Mouse (Mus musculus) kidney, embryonic 16.5 days (tissue): ENCODE measurements around the gene Dnm2. TPM values are rescaled to one million over a fixed set of nuclear protein-coding genes. Genes with fewer than 3 reads are reported as not detected.

Experiments
- ATAC-seq: fragments of 200-750 bp; cut with Nextera tagmentation; 2 replicates; pipeline ENCODE4 v1.8.0; 2017; ENCODE audit warnings: moderate TSS enrichment; ENCODE audit not compliant: low FRiP score, low TSS enrichment
- H3K27ac ChIP-seq: fragments of 300-500 bp; sonication (generic); 2 replicates; pipeline ENCODE4 v1.5.1; 2014; ENCODE audit warnings: low read length
- H3K27me3 ChIP-seq: fragments of 300-500 bp; sonication (generic); 2 replicates; pipeline ENCODE4 v1.6.1; 2014; ENCODE audit warnings: low read length, control low read depth, mixed read lengths; ENCODE audit not compliant: insufficient read depth
- H3K36me3 ChIP-seq: fragments of 300-500 bp; sonication (generic); 2 replicates; pipeline ENCODE4 v1.6.1; 2014; ENCODE audit warnings: low read length, control low read depth, mixed read lengths; ENCODE audit not compliant: insufficient read depth
- H3K4me1 ChIP-seq: fragments of 300-500 bp; sonication (generic); 2 replicates; pipeline ENCODE4 v1.6.1; 2014; ENCODE audit warnings: low read length, control low read depth, mixed read lengths; ENCODE audit not compliant: insufficient read depth
- H3K4me2 ChIP-seq: fragments of 300-500 bp; sonication (generic); replicated peaks from 2 replicates; pipeline ENCODE4 v1.6.1; 2014; ENCODE audit warnings: low read depth, low read length
- H3K4me3 ChIP-seq: fragments of 300-500 bp; sonication (generic); 2 replicates; pipeline ENCODE4 v1.5.1; 2014; ENCODE audit warnings: mild to moderate bottlenecking, low read length
- H3K9ac ChIP-seq: fragments of 300-500 bp; sonication (generic); replicated peaks from 2 replicates; pipeline ENCODE4 v1.6.1; 2014; ENCODE audit warnings: low read length
- H3K9me3 ChIP-seq: fragments of 300-500 bp; sonication (generic); 2 replicates; pipeline ENCODE4 v1.6.1; 2016; ENCODE audit warnings: low read length, control low read depth
- WGBS: fragments of 180-500 bp; shearing (Covaris S2); extraction: QIAGEN DNeasy Blood & Tissue Kit; methylation state at CpG from one replicate; pipeline ENCODE4 v1.1.7; 2014; 5-methylcytosine and 5-hydroxymethylcytosine counted together
- polyA plus RNA-seq: library from polyadenylated mRNA; unstranded; fragments of >200 nt; fragmentation: Nextera tagmentation; extraction: Ambion mirVana; gene quantifications from 2 replicates; pipeline ENCODE4 v1.2.1, GENCODE M21; 2015

Dnm2 gene
- polyA plus RNA-seq, 1 experiment from 2014 or later = 85.7 TPM

GRCm38 (mm10) chr9:21493907-21494306, 69.2 kb downstream of the Dnm2 start:
- H3K27ac ChIP-seq = no peak overlapping the region
- H3K27me3 ChIP-seq = no peaks in the 10 kb centered on the region
- H3K4me3 ChIP-seq = no peak overlapping the region
- H3K4me1 ChIP-seq = 0 out of 2 replicates have a peak, but pooled peaks cover 3% of the 10 kb centered on the region
- 61% methylated on average over 2 of the region's 2 CpGs for WGBS
- ATAC-seq = no peak
- no peak overlapping the region for H3K9ac ChIP-seq
- no peaks in the 10 kb centered on the region for H3K9me3 ChIP-seq
- H3K4me2 ChIP-seq = no peak overlapping the region
- H3K36me3 ChIP-seq = peaks cover 15% of the 10 kb centered on the region; the same call in 1 of the 2 replicates

GRCm38 (mm10) chr9:21494726-21495125, 70.0 kb downstream of the Dnm2 start:
- H3K36me3 ChIP-seq = peaks cover 22% of the 10 kb centered on the region
- H3K9ac ChIP-seq = no peak overlapping the region
- whole genome bisulfite sequencing = 73% methylated on average over 9 of the region's 9 CpGs
- 0 out of 2 replicates have a peak, but pooled peaks cover 3% of the 10 kb centered on the region for H3K4me1 ChIP-seq
- H3K9me3 ChIP-seq = no peaks in the 10 kb centered on the region
- H3K27ac ChIP-seq = no peak overlapping the region
- no peak for ATAC-seq
- no peak overlapping the region for H3K4me2 ChIP-seq
- no peaks in the 10 kb centered on the region for H3K27me3 ChIP-seq
- no peak overlapping the region for H3K4me3 ChIP-seq

- Histone ChIP-seq H3K36me3 (peaks cover 24% of the 10 kb centered on the region), H3K9ac (no peak overlapping the region), H3K4me2 (no peak overlapping the region), H3K4me1 (0 out of 2 replicates have a peak, but pooled peaks cover 3% of the 10 kb centered on the region), H3K4me3 (no peak overlapping the region), H3K27me3 (no peaks in the 10 kb centered on the region), H3K27ac (0 out of 2 replicates have a peak overlapping the region, but pooled peaks have one; percentile 10), H3K9me3 (no peaks in the 10 kb centered on the region)
- 66% methylated on average over 17 of the region's 19 CpGs for WGBS
- ATAC-seq = no peak; the same call in 1 of the 2 replicates
Observed at GRCm38 (mm10) chr9:21496308-21497049, 71.8 kb downstream of the Dnm2 start.

GRCm38 (mm10) chr9:21497050-21497542, 72.4 kb downstream of the Dnm2 start:
- 87% methylated on average over 16 of the region's 16 CpGs for WGBS
- H3K36me3 ChIP-seq = peaks cover 24% of the 10 kb centered on the region
- no peak overlapping the region for H3K4me2 ChIP-seq
- no peak overlapping the region for H3K9ac ChIP-seq
- no peak overlapping the region; the same call in 1 of the 2 replicates for H3K27ac ChIP-seq
- H3K4me3 ChIP-seq = no peak overlapping the region
- no peaks in the 10 kb centered on the region for H3K9me3 ChIP-seq
- H3K4me1 ChIP-seq = 0 out of 2 replicates have a peak, but pooled peaks cover 3% of the 10 kb centered on the region
- H3K27me3 ChIP-seq = no peaks in the 10 kb centered on the region
- ATAC-seq = no peak

- H3K4me1 ChIP-seq = 0 out of 2 replicates have a peak, but pooled peaks cover 3% of the 10 kb centered on the region
- 95% methylated on average over 2 of the region's 2 CpGs for WGBS
Observed at GRCm38 (mm10) chr9:21497664-21498063, 73.0 kb downstream of the Dnm2 start.

GRCm38 (mm10) chr9:21498284-21498902, 73.7 kb downstream of the Dnm2 start:
- 0 out of 2 replicates have a peak, but pooled peaks cover 3% of the 10 kb centered on the region for H3K4me1 ChIP-seq
- H3K4me3 ChIP-seq = no peak overlapping the region
- 74% methylated on average over 12 of the region's 12 CpGs for WGBS
- no peak overlapping the region for H3K27ac ChIP-seq
- H3K4me2 ChIP-seq = no peak overlapping the region
- no peaks in the 10 kb centered on the region for H3K27me3 ChIP-seq
- H3K9me3 ChIP-seq = no peaks in the 10 kb centered on the region
- ATAC-seq = no peak
- H3K36me3 ChIP-seq = peaks cover 26% of the 10 kb centered on the region
- no peak overlapping the region for H3K9ac ChIP-seq

More at GRCm38 (mm10) chr9:21497664-21498063, 73.0 kb downstream of the Dnm2 start:
- Histone ChIP-seq H3K4me2 (no peak overlapping the region), H3K4me3 (no peak overlapping the region), H3K27me3 (no peaks in the 10 kb centered on the region), H3K9ac (no peak overlapping the region), H3K36me3 (peaks cover 24% of the 10 kb centered on the region), H3K27ac (no peak overlapping the region), H3K9me3 (no peaks in the 10 kb centered on the region)
- no peak for ATAC-seq

GRCm38 (mm10) chr9:21503352-21503751, 78.6 kb downstream of the Dnm2 start:
- Histone ChIP-seq H3K9ac (no peak overlapping the region), H3K4me1 (peaks cover 18% of the 10 kb centered on the region), H3K9me3 (no peaks in the 10 kb centered on the region), H3K4me3 (no peak overlapping the region), H3K4me2 (no peak overlapping the region), H3K27me3 (no peaks in the 10 kb centered on the region), H3K36me3 (peaks cover 46% of the 10 kb centered on the region), H3K27ac (no peak overlapping the region)
- WGBS = 96% methylated on average over 8 of the region's 8 CpGs
- ATAC-seq = no peak

GRCm38 (mm10) chr9:21505767-21506166, 81.1 kb downstream of the Dnm2 start:
- H3K9me3 ChIP-seq = no peaks in the 10 kb centered on the region
- peaks cover 31% of the 10 kb centered on the region for H3K4me1 ChIP-seq
- no peak overlapping the region for H3K9ac ChIP-seq
- no peaks in the 10 kb centered on the region for H3K27me3 ChIP-seq
- H3K27ac ChIP-seq = no peak overlapping the region
- no peak overlapping the region for H3K4me2 ChIP-seq
- no peak for ATAC-seq
- H3K4me3 ChIP-seq = no peak overlapping the region
- peaks cover 39% of the 10 kb centered on the region for H3K36me3 ChIP-seq

- no peak for ATAC-seq
- Histone ChIP-seq H3K36me3 (peaks cover 39% of the 10 kb centered on the region), H3K27me3 (no peaks in the 10 kb centered on the region), H3K4me3 (no peak overlapping the region), H3K9me3 (no peaks in the 10 kb centered on the region), H3K27ac (peak overlapping the region; percentile 34), H3K4me2 (no peak overlapping the region), H3K9ac (0 out of 2 replicates have a peak overlapping the region, but pooled peaks have one; percentile 17), H3K4me1 (peaks cover 35% of the 10 kb centered on the region)
- 80% methylated on average over 15 of the region's 15 CpGs for WGBS
Observed at GRCm38 (mm10) chr9:21507753-21508430, 83.2 kb downstream of the Dnm2 start.
